Comparison of ENCODE assay signal across 11 mouse cellular contexts in the genomic region with DNA sequence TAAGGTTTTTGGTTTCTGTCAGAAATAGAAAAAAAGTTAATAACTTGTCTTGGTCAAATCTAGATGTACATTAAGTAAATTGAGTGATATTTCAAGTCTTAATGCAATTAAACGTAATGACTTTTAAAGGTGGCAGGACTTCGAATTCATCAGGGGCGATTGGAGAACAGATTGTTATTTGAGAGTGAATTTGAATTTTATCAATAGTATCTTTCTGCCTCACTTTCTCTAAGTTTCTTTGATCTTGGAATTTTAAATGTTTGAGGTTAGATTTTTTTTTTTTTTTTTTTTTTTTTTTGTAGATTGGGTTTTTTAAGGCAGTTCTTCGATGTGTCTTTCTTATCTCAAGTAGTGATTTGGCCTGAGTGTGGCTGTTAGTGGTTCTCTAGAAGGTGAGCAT. TPM values are rescaled to one million over a fixed set of nuclear protein-coding genes. Genes with fewer than 3 reads are reported as not detected.
A peak's percentile ranks its signal among the peaks of the same experiment; 100 is the strongest.
DNase-seq lines count a peak whose midpoint lies in the region; ATAC-seq and TF ChIP-seq lines count a peak whose summit lies in the region.
"Had no signal": no experiment of that assay in that cellular context is flagged by ENCODE, and none has a peak within 500 bp of the region (broad histone marks: within the 10 kb centered on the region; RNA-seq: fewer than 3 reads in every experiment).

No protein-coding gene starts in this region.

- ATAC-seq in lung, postnatal 0 days, result no peak
- ATAC-seq in liver, embryonic 14.5 days (ENCODE audit: insufficient read depth), result no peak
- no peak for ATAC-seq in stomach, postnatal 0 days (ENCODE audit: low FRiP score, low TSS enrichment)
- ATAC-seq: activated CD4-positive, CD25-positive, alpha-beta regulatory T cell, adult 4 months had no signal

- no peak overlapping the region for H3K9ac ChIP-seq in lung, postnatal 0 days (replicated peaks; ENCODE audit: low read depth)
- H3K9ac ChIP-seq in liver, embryonic 14.5 days (replicated peaks), result no peak overlapping the region
- H3K9ac ChIP-seq in stomach, postnatal 0 days (ENCODE audit: low read length), result no peak overlapping the region

- 20% methylated on average over 4 of the region's 4 CpGs for WGBS in cerebellum, adult 2 months
- 34% methylated on average over 4 of the region's 4 CpGs for WGBS in lung, postnatal 0 days
- WGBS in lung, adult 2 months, result 20% methylated on average over 4 of the region's 4 CpGs
- WGBS in liver, embryonic 14.5 days (ENCODE audit: insufficient replicate concordance), result 59% methylated on average over 4 of the region's 4 CpGs
- 31% methylated on average over 4 of the region's 4 CpGs for WGBS in stomach, postnatal 0 days

- peak overlapping the region; percentile 92; the same call in 1 of the 2 replicates for H3K4me2 ChIP-seq in lung, postnatal 0 days (replicated peaks; ENCODE audit: low read depth, low read length)
- H3K4me2 ChIP-seq in liver, embryonic 14.5 days (ENCODE audit: low read depth), result peak overlapping the region; percentile 79
- H3K4me2 ChIP-seq in stomach, postnatal 0 days (replicated peaks; ENCODE audit: low read depth), result peak overlapping the region; percentile 53

- H3K27me3 ChIP-seq in cerebellum, adult 2 months (ENCODE audit: control insufficient read depth, insufficient read depth, low read length), result no peaks in the 10 kb centered on the region
- no peaks in the 10 kb centered on the region for H3K27me3 ChIP-seq in lung, postnatal 0 days (replicated peaks; ENCODE audit: insufficient read depth, low read length)
- H3K27me3 ChIP-seq in liver, embryonic 14.5 days (ENCODE audit: control insufficient read depth, insufficient read depth, low read length), result no peaks in the 10 kb centered on the region
- no peaks in the 10 kb centered on the region for H3K27me3 ChIP-seq in stomach, postnatal 0 days (ENCODE audit: control insufficient read depth, insufficient read depth, low read length)

- H3K4me1 ChIP-seq in cerebellum, adult 2 months (ENCODE audit: control insufficient read depth, insufficient read depth, low read length), result peaks cover 20% of the 10 kb centered on the region; the same call in 1 of the 2 replicates
- H3K4me1 ChIP-seq in lung, postnatal 0 days (ENCODE audit: insufficient read depth, low read depth, low read length), result peaks cover 4% of the 10 kb centered on the region; the same call in 1 of the 2 replicates
- H3K4me1 ChIP-seq in lung, adult 2 months (ENCODE audit: control insufficient read depth, insufficient read depth, low read length), result peaks cover 15% of the 10 kb centered on the region
- peaks cover 7 to 11% of the 10 kb centered on the region in 2 experiments for H3K4me1 ChIP-seq in liver, embryonic 14.5 days (replicated peaks; ENCODE audit: control insufficient read depth in 2 of 2, insufficient read depth in 2 of 2, low read length in 1 of 2)
- H3K4me1 ChIP-seq in stomach, postnatal 0 days (replicated peaks; ENCODE audit: control insufficient read depth, insufficient read depth), result peaks cover 3% of the 10 kb centered on the region; the same call in 1 of the 2 replicates

- no peak overlapping the region for H3K27ac ChIP-seq in cerebellum, adult 2 months (ENCODE audit: insufficient read depth, low read length)
- H3K27ac ChIP-seq in lung, postnatal 0 days (ENCODE audit: low read length), result no peak overlapping the region
- no peak overlapping the region for H3K27ac ChIP-seq in liver, embryonic 14.5 days
- no peak overlapping the region for H3K27ac ChIP-seq in stomach, postnatal 0 days (replicated peaks)

- no peak for DNase-seq in cerebellum, adult 2 months
- DNase-seq in cerebellum, adult 9-10 months, result no peak
- DNase-seq in lung, postnatal 0 days (ENCODE audit: low spot score), result no peak
- DNase-seq in lung, adult 2 months, result no peak
- DNase-seq in liver, embryonic 14.5 days (ENCODE audit: low read depth in 3 of 3, low spot score in 3 of 3), result no peak
- no peak for DNase-seq in stomach, postnatal 0 days (ENCODE audit: low spot score)
- DNase-seq in ovary, adult 18-20 months (ENCODE audit: low spot score), result no peak
- DNase-seq in cerebellum, adult 18-20 months, result no peak
- DNase-seq: embryo, embryonic 11 days; thymus, postnatal 25 days had no signal

- peaks cover 15% of the 10 kb centered on the region; the same call in 1 of the 2 replicates for H3K36me3 ChIP-seq in lung, postnatal 0 days (ENCODE audit: insufficient read depth, low read length)
- H3K36me3 ChIP-seq in liver, embryonic 14.5 days (replicated peaks; ENCODE audit: control insufficient read depth, insufficient read depth, low read depth), result peaks cover 42% of the 10 kb centered on the region
- peaks cover 7% of the 10 kb centered on the region for H3K36me3 ChIP-seq in stomach, postnatal 0 days (ENCODE audit: control insufficient read depth, insufficient read depth, low read length)

- H3K9me3 ChIP-seq in lung, postnatal 0 days (ENCODE audit: low read length), result no peaks in the 10 kb centered on the region
- H3K9me3 ChIP-seq in liver, embryonic 14.5 days (ENCODE audit: control insufficient read depth, low read length), result no peaks in the 10 kb centered on the region
- H3K9me3 ChIP-seq in stomach, postnatal 0 days (ENCODE audit: control insufficient read depth, low read length), result no peaks in the 10 kb centered on the region

- peak overlapping the region; percentile 22 for H3K4me3 ChIP-seq in cerebellum, adult 2 months (replicated peaks; ENCODE audit: insufficient read depth, low read depth, low read length)
- peak overlapping the region; percentile 99; the same call in 1 of the 2 replicates for H3K4me3 ChIP-seq in lung, postnatal 0 days (ENCODE audit: low read depth, low read length)
- no peak overlapping the region for H3K4me3 ChIP-seq in lung, adult 2 months (replicated peaks; ENCODE audit: extremely low read depth, low read depth, low read length)
- peak overlapping the region in 1 of 2 experiments; percentile 88; a peak in 2 of 4 replicates for H3K4me3 ChIP-seq in liver, embryonic 14.5 days (ENCODE audit: insufficient read depth in 1 of 2, low read depth in 2 of 2, low read length in 2 of 2)
- peak overlapping the region; percentile 99; the same call in 1 of the 2 replicates for H3K4me3 ChIP-seq in stomach, postnatal 0 days (ENCODE audit: low read depth, low read length)

- no peak for TF ChIP-seq EP300 in lung, postnatal 0 days (IDR thresholded peaks at IDR 0.05)
- TF ChIP-seq EP300 in liver, embryonic 14.5 days (IDR thresholded peaks at IDR 0.05; ENCODE audit: low read depth), result no peak
- no peak for TF ChIP-seq EP300 in stomach, postnatal 0 days (optimal IDR thresholded peaks at IDR 0.05)

- TF ChIP-seq CTCF in cerebellum, adult 2 months (IDR thresholded peaks at IDR 0.05; ENCODE audit: borderline replicate concordance, insufficient read depth, low read depth, low read length), result no peak
- no peak for TF ChIP-seq CTCF in lung, postnatal 0 days (IDR thresholded peaks at IDR 0.05)
- TF ChIP-seq CTCF in lung, adult 2 months (IDR thresholded peaks at IDR 0.05; ENCODE audit: insufficient read depth, low read length), result no peak
- no peak for TF ChIP-seq CTCF in liver, embryonic 14.5 days (IDR thresholded peaks at IDR 0.05; ENCODE audit: low read depth)
- TF ChIP-seq CTCF in stomach, postnatal 0 days (IDR thresholded peaks at IDR 0.05; ENCODE audit: low read depth), result no peak

- TF ChIP-seq POLR2A in cerebellum, adult 2 months (IDR thresholded peaks at IDR 0.05; ENCODE audit: borderline replicate concordance, insufficient read depth, low read length), result no peak
- TF ChIP-seq POLR2A in lung, adult 2 months (IDR thresholded peaks at IDR 0.05; ENCODE audit: borderline replicate concordance, extremely low read depth, low read depth, low read length), result no peak

RNA-seq across cellular contexts. Expression of a gene that starts 2.0 kb away (rescaled TPM):
- polyA plus RNA-seq in cerebellum, adult 2 months (2012; rRNA removed), result 41.8 TPM in 2 replicates
- 13.9 and 18.3 TPM in 2 replicates for polyA plus RNA-seq in lung, postnatal 0 days (2015; fragmentation: Nextera tagmentation; extraction: Ambion mirVana)
- polyA plus RNA-seq in lung, adult 2 months (2012; rRNA removed), result 17.4 and 24.2 TPM in 2 replicates
- 6.4 and 9.4 TPM in 2 replicates for polyA plus RNA-seq in liver, embryonic 14.5 days (2012; rRNA removed)
- polyA plus RNA-seq in liver, embryonic 14.5 days (2014; fragmentation: Nextera tagmentation; extraction: Ambion mirVana), result 4.4 and 4.9 TPM in 2 replicates
- polyA plus RNA-seq in stomach, postnatal 0 days (2015; fragmentation: Nextera tagmentation; extraction: Ambion mirVana), result 7.9 and 10.4 TPM in 2 replicates

RNA-seq across cellular contexts. Expression of a gene that starts 45.0 kb away (rescaled TPM):
- 0.08 and 0.20 TPM in 2 replicates for polyA plus RNA-seq in cerebellum, adult 2 months (2012; rRNA removed)
- 0.17 TPM in 2 replicates for polyA plus RNA-seq in lung, postnatal 0 days (2015; fragmentation: Nextera tagmentation; extraction: Ambion mirVana)
- polyA plus RNA-seq in lung, adult 2 months (2012; rRNA removed), result 6.0 TPM in 2 replicates
- polyA plus RNA-seq in liver, embryonic 14.5 days (2012; rRNA removed), result 0.03 TPM in 2 replicates
- polyA plus RNA-seq in liver, embryonic 14.5 days (2014; fragmentation: Nextera tagmentation; extraction: Ambion mirVana), result not detected in 2 replicates
- 0.13 and 0.21 TPM in 2 replicates for polyA plus RNA-seq in stomach, postnatal 0 days (2015; fragmentation: Nextera tagmentation; extraction: Ambion mirVana)
